Mouse (Mus musculus) spleen, adult 2 months (tissue): Measurements from ENCODE around the gene Prkn.

Experiments
- CTCF ChIP-seq: fragments of 200-500 bp; IDR thresholded peaks from 2 replicates; pipeline ENCODE4 v1.5.1; 2011; ENCODE audit warnings: mild to moderate bottlenecking, inconsistent platforms; ENCODE audit not compliant: insufficient read depth, insufficient read length, insufficient replicate concordance; ENCODE audit errors: extremely low read depth
- POLR2A ChIP-seq: fragments of 200-500 bp; IDR thresholded peaks from 2 replicates; pipeline ENCODE4 v1.6.1; 2011; ENCODE audit warnings: low read depth, low read length, inconsistent platforms

GRCm38 (mm10) chr17:12063533-12063932 lies 1223.3 kb downstream of the Prkn start:
- TF ChIP-seq POLR2A: no peak
- TF ChIP-seq CTCF: no peak
